Mouse (Mus musculus) adrenal gland, adult 2 months (tissue): ENCODE data around the gene Cntn4. TPM values are rescaled to one million over a fixed set of nuclear protein-coding genes. Genes with fewer than 3 reads are reported as not detected.

Experiments used
- DNase-seq: peaks from one replicate; pipeline ENCODE4 v3.0.0; 2021
- polyA plus RNA-seq: library from polyadenylated mRNA; depleted of rRNA; stranded (reverse); fragments of >200 nt; gene quantifications from 2 replicates; pipeline ENCODE4 v1.2.3, GENCODE M21; 2012
- total RNA-seq, 2 experiments: library from RNA; stranded (reverse); gene quantifications; 2 replicates each; pipeline ENCODE4 v1.2.3; 2021

Cntn4 gene
- total and polyA plus RNA-seq, 3 experiments: 0.21 to 0.43 TPM; not detected in 1

GRCm38 (mm10) chr6:106078629-106079028 is 401.2 kb downstream of the Cntn4 start:
- DNase-seq: no peak

- DNase-seq: no peak
Observed at GRCm38 (mm10) chr6:106097856-106098255, 420.4 kb downstream of the Cntn4 start.

- peak; percentile 46 for DNase-seq
Observed at GRCm38 (mm10) chr6:106118523-106119081, 441.1 kb downstream of the Cntn4 start.

- no peak for DNase-seq
Observed at GRCm38 (mm10) chr6:106153530-106153929, 476.1 kb downstream of the Cntn4 start.

GRCm38 (mm10) chr6:106155362-106155761 is 477.9 kb downstream of the Cntn4 start:
- DNase-seq: no peak

- no peak for DNase-seq
Observed at GRCm38 (mm10) chr6:106177546-106177945, 500.1 kb downstream of the Cntn4 start.

- DNase-seq: no peak
Observed at GRCm38 (mm10) chr6:106181596-106181995, 504.1 kb downstream of the Cntn4 start.

- no peak for DNase-seq
Observed at GRCm38 (mm10) chr6:106200974-106201373, 523.5 kb downstream of the Cntn4 start.

- DNase-seq: peak; percentile 47
Observed at GRCm38 (mm10) chr6:106207401-106207800, 529.9 kb downstream of the Cntn4 start.

- no peak for DNase-seq
Observed at GRCm38 (mm10) chr6:106213071-106213470, 535.6 kb downstream of the Cntn4 start.

GRCm38 (mm10) chr6:106237046-106237948 is 559.8 kb downstream of the Cntn4 start:
- no peak for DNase-seq

- DNase-seq: no peak
Observed at GRCm38 (mm10) chr6:106241553-106241952, 564.1 kb downstream of the Cntn4 start.

- no peak for DNase-seq
Observed at GRCm38 (mm10) chr6:106263396-106263795, 585.9 kb downstream of the Cntn4 start.

GRCm38 (mm10) chr6:106265487-106265886 is 588.0 kb downstream of the Cntn4 start:
- no peak for DNase-seq

- no peak for DNase-seq
Observed at GRCm38 (mm10) chr6:106266304-106266703, 588.8 kb downstream of the Cntn4 start.

- no peak for DNase-seq
Observed at GRCm38 (mm10) chr6:106268723-106269122, 591.3 kb downstream of the Cntn4 start.

- no peak for DNase-seq
Observed at GRCm38 (mm10) chr6:106277139-106277538, 599.7 kb downstream of the Cntn4 start.

- DNase-seq: no peak
Observed at GRCm38 (mm10) chr6:106281621-106282020, 604.2 kb downstream of the Cntn4 start.

GRCm38 (mm10) chr6:106283815-106284214 is 606.4 kb downstream of the Cntn4 start:
- no peak for DNase-seq

GRCm38 (mm10) chr6:106299451-106299850 is 622.0 kb downstream of the Cntn4 start:
- DNase-seq: peak; percentile 63

GRCm38 (mm10) chr6:106300179-106300578 is 622.7 kb downstream of the Cntn4 start:
- DNase-seq: no peak

GRCm38 (mm10) chr6:106302435-106302834 is 625.0 kb downstream of the Cntn4 start:
- DNase-seq: no peak

GRCm38 (mm10) chr6:106328987-106329386 is 651.5 kb downstream of the Cntn4 start:
- peak; percentile 10 for DNase-seq
